Mouse (Mus musculus): ENCODE measurements around the gene Prss50. TPM values are rescaled to one million over a fixed set of nuclear protein-coding genes. Genes with fewer than 3 reads are reported as not detected.

The Prss50 gene
- polyA plus RNA-seq, 1 experiment, result 0.72 TPM

DNA sequence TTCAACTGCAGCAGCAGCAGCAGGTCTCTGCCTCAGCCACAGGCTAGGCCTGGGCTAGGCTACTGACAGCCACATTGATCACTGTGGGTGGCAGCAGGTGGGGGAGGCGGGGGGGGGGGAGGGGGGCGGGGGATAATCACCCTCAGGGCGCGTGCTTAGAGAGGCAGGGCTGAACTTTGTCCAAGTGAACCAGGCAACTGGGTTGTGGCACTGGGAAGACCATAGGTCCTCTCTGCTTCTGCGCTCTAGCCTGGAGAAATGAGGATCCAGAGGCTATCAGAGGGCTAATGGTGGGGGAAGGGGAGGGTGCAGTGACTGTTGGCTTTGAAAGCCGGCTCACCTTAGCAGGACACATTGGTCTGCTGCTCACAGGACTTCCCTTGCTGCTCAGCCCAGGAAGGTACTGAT, 17.5 kb downstream of the Prss50 start:
- Histone ChIP-seq H3K4me3 (replicated peaks; ENCODE audit: insufficient read depth, low read depth, low read length) (no peak overlapping the region), H3K27me3 (ENCODE audit: control insufficient read depth, insufficient read depth, low read length) (no peaks in the 10 kb centered on the region), H3K27ac (ENCODE audit: insufficient read depth, low read length) (no peak overlapping the region), H3K4me1 (ENCODE audit: control insufficient read depth, insufficient read depth, low read length) (peaks cover 4% of the 10 kb centered on the region)
- DNase-seq, result no peak
- TF ChIP-seq POLR2A (IDR thresholded peaks at IDR 0.05; ENCODE audit: borderline replicate concordance, insufficient read depth, low read length) (no peak), CTCF (IDR thresholded peaks at IDR 0.05; ENCODE audit: borderline replicate concordance, insufficient read depth, low read depth, low read length) (no peak)
- 28% methylated on average over 6 of the region's 6 CpGs for WGBS

DNA sequence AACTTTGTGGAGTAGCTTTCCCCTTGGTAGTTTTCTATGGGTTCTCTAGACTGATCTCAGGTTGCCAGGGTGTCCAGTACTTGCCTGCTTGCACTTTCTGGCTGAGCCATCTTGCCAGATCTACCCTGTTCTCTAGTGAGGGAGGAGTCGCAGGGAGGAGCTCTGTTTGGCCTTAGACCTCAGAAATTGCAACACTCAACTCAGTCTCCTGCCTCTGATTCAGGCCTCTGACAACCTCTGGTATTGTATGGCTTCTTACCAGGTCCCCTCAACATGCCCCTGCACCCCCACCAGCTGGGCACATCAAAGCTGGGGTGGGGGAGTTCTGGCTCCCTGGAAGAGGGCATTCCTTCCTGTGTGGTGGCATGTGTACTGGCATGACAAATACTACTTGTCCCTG, 19.6 kb downstream of the Prss50 start:
- TF ChIP-seq CTCF (IDR thresholded peaks at IDR 0.05; ENCODE audit: borderline replicate concordance, insufficient read depth, low read depth, low read length) (no peak), POLR2A (IDR thresholded peaks at IDR 0.05; ENCODE audit: borderline replicate concordance, insufficient read depth, low read length) (no peak)
- no peak for DNase-seq
- H3K4me1 ChIP-seq (ENCODE audit: control insufficient read depth, insufficient read depth, low read length), result peaks cover 4% of the 10 kb centered on the region
- no peak overlapping the region for H3K4me3 ChIP-seq (replicated peaks; ENCODE audit: insufficient read depth, low read depth, low read length)
- WGBS, result 75% methylated on average over 1 of the region's 1 CpGs
- H3K27ac ChIP-seq (ENCODE audit: insufficient read depth, low read length), result no peak overlapping the region
- no peaks in the 10 kb centered on the region for H3K27me3 ChIP-seq (ENCODE audit: control insufficient read depth, insufficient read depth, low read length)

DNA sequence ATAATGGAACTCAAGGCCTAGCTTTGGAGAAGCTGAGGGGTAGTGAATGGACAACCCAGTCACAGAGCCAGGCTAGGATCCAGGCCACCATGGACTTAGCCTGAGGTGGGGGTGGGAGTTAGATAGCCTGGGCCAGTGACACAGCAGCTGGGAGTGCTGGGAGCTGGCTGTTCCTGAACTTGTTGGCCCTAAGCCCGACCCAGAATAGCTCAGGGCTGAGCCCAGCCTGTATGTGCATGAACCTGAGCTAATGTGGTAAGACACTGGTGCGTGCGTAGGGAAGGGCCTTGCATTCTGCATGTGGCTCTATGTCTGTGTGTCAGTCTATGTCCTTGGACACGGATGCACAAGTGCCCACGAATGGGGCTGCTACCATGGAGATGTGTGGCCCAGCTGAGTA, 20.1 kb downstream of the Prss50 start:
- Histone ChIP-seq H3K27ac (ENCODE audit: insufficient read depth, low read length) (no peak overlapping the region), H3K27me3 (ENCODE audit: control insufficient read depth, insufficient read depth, low read length) (no peaks in the 10 kb centered on the region), H3K4me1 (ENCODE audit: control insufficient read depth, insufficient read depth, low read length) (peaks cover 4% of the 10 kb centered on the region), H3K4me3 (replicated peaks; ENCODE audit: insufficient read depth, low read depth, low read length) (no peak overlapping the region)
- TF ChIP-seq CTCF (IDR thresholded peaks at IDR 0.05; ENCODE audit: borderline replicate concordance, insufficient read depth, low read depth, low read length), result no peak
- no peak for TF ChIP-seq POLR2A (IDR thresholded peaks at IDR 0.05; ENCODE audit: borderline replicate concordance, insufficient read depth, low read length)
- 19% methylated on average over 5 of the region's 5 CpGs for WGBS
- peak in 1 of 2 experiments; percentile 36 for DNase-seq

DNA sequence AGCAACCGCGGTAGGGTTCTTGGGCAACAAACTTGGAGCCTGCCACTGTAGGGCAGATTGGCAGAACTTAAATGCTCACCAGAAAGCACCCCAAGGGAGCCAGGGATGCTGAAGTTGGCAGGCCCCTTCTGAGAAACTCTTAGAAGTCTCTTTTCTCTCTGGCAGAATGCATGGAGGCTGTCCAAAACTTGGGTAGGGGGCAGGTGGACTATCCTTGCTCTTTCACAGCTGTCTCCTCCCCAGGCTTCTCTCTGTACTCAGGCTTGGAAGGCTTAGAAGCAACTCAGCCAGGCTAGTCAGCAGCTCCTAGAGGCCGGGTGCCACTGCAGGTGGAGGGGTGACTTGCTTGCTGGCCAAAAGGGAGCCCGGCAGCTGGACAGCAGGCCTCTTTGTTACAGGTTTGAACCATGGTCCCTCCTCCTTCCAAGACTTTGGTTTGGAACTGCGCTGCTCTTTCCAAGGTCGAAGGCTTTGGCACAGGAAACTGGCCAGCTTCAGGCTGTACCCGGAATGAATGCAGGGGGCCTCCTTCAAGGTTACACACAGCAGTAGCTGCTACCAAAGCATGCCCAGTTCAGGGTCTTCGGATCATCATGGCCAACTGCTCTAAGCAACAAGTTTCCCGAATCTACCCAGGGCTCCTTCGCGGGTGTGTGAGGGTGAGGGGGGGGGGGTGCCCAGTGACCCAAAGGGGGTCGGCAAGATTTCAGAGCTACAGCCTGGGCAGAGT, 21.6 kb downstream of the Prss50 start, which contains the start of gene Als2cl:
Gene Als2cl, plus strand, starts transcription at position 680 of the 730 bp plus-strand sequence.
- no peak for TF ChIP-seq CTCF (IDR thresholded peaks at IDR 0.05; ENCODE audit: borderline replicate concordance, insufficient read depth, low read depth, low read length)
- TF ChIP-seq POLR2A (IDR thresholded peaks at IDR 0.05; ENCODE audit: borderline replicate concordance, insufficient read depth, low read length), result no peak
- peaks cover 4% of the 10 kb centered on the region for H3K4me1 ChIP-seq (ENCODE audit: control insufficient read depth, insufficient read depth, low read length)
- H3K4me3 ChIP-seq (replicated peaks; ENCODE audit: insufficient read depth, low read depth, low read length), result peak within 1 kb of the TSS; percentile 49
- no peaks in the 10 kb centered on the region for H3K27me3 ChIP-seq (ENCODE audit: control insufficient read depth, insufficient read depth, low read length)
- 11% methylated on average over 12 of the region's 12 CpGs for WGBS
- H3K27ac ChIP-seq (ENCODE audit: insufficient read depth, low read length), result peak within 1 kb of the TSS; percentile 35; the same call in 1 of the 2 replicates
- DNase-seq, result peak in 1 of 2 experiments; percentile 29

DNA sequence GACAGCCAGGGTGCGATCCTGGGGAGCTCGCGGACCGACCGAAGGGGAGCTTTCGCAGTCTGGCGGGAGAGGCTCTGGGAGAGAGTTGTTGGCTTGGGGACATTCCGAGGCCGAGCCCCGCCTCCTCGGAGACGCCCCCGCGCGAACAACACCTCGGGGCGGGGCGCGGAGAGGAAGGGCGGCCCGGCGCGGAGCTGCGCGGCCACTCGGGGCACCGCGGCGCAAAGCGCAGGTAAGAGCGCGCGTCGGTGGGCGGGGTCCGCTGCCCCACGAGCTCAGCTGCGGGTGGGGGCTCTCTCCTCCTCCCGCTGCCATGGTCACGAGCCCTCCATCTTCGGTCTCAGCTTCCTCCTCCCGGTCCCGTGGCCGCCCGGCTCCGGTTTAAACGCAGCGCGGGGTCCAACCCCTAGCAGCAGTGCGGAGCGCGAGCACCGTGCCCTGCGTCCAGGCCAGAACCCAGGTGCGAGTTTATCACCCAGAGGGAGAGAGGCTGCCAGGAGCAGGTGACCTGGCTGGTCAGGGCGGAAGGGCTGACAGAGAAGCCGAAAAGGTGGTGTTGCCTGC, 22.3 kb downstream of the Prss50 start, which contains the start of gene Tmie:
Gene Tmie, minus strand, starts transcription at position 116 of the 564 bp plus-strand sequence.
- H3K4me1 ChIP-seq (ENCODE audit: control insufficient read depth, insufficient read depth, low read length), result peaks cover 4% of the 10 kb centered on the region
- peak in 1 of 2 experiments; percentile 23 for DNase-seq
- under 1% methylated on average over 57 of the region's 57 CpGs for WGBS
- TF ChIP-seq CTCF (IDR thresholded peaks at IDR 0.05; ENCODE audit: borderline replicate concordance, insufficient read depth, low read depth, low read length) (no peak), POLR2A (IDR thresholded peaks at IDR 0.05; ENCODE audit: borderline replicate concordance, insufficient read depth, low read length) (no peak)
- peak within 1 kb of the TSS; percentile 49 for H3K4me3 ChIP-seq (replicated peaks; ENCODE audit: insufficient read depth, low read depth, low read length)
- H3K27ac ChIP-seq (ENCODE audit: insufficient read depth, low read length), result peak within 1 kb of the TSS; percentile 35; the same call in 1 of the 2 replicates
- H3K27me3 ChIP-seq (ENCODE audit: control insufficient read depth, insufficient read depth, low read length), result no peaks in the 10 kb centered on the region

DNA sequence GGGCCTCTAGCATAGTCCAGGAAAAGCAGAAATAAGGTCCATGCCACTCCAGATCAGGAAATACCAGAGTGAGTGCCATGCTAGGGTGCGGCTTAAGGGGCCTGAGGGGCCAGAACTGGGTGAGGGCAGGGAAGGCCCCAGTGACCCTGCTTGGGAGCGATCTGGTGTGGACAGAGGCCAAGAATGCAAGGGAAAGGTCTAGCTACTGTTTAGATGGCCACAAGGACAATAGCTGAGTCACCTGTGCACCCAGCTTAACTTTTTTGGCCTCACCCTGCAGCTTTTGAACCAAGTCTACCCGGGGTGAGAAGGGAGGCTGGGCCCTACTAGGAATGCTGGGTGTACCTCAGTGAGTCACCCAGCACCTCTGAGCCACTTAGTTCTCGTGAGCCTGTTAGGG, 23.0 kb downstream of the Prss50 start:
- no peak overlapping the region; the same call in 1 of the 2 replicates for H3K27ac ChIP-seq (ENCODE audit: insufficient read depth, low read length)
- H3K27me3 ChIP-seq (ENCODE audit: control insufficient read depth, insufficient read depth, low read length), result no peaks in the 10 kb centered on the region
- peak overlapping the region; percentile 26 for H3K4me3 ChIP-seq (replicated peaks; ENCODE audit: insufficient read depth, low read depth, low read length)
- TF ChIP-seq CTCF (IDR thresholded peaks at IDR 0.05; ENCODE audit: borderline replicate concordance, insufficient read depth, low read depth, low read length) (no peak), POLR2A (IDR thresholded peaks at IDR 0.05; ENCODE audit: borderline replicate concordance, insufficient read depth, low read length) (no peak)
- H3K4me1 ChIP-seq (ENCODE audit: control insufficient read depth, insufficient read depth, low read length), result peaks cover 4% of the 10 kb centered on the region
- WGBS, result 74% methylated on average over 4 of the region's 4 CpGs
- DNase-seq, result no peak

DNA sequence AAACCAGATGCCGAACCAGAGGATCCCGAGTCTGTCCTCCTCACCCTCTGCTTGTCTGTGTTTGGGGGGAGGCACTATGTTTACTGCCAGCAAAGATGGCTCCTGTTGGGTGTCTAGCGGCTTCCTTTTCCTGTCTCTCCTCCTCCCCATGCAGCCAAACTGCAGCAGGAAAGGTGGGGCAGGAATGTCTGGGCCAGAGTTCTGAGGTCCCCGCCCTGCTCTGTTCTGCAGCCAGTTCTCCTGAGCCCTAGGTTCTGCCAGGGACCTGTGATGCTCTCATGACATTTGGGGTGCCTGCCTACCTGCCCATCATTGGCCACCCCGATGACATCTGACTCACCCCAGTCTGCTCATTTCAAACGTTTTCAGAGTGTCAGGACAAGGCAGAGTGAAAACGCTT, 24.2 kb downstream of the Prss50 start:
- no peak for DNase-seq
- TF ChIP-seq POLR2A (IDR thresholded peaks at IDR 0.05; ENCODE audit: borderline replicate concordance, insufficient read depth, low read length), result no peak
- no peaks in the 10 kb centered on the region for H3K27me3 ChIP-seq (ENCODE audit: control insufficient read depth, insufficient read depth, low read length)
- H3K4me3 ChIP-seq (replicated peaks; ENCODE audit: insufficient read depth, low read depth, low read length), result no peak overlapping the region
- WGBS, result 77% methylated on average over 7 of the region's 7 CpGs
- peaks cover 4% of the 10 kb centered on the region for H3K4me1 ChIP-seq (ENCODE audit: control insufficient read depth, insufficient read depth, low read length)
- H3K27ac ChIP-seq (ENCODE audit: insufficient read depth, low read length), result no peak overlapping the region

Measured in cerebellum, adult 2 months (tissue).